Mouse (Mus musculus): Measurements from ENCODE around the gene Spg21.

Spg21 gene

GRCm38 (mm10) chr9:65460732-65461442, at the start of gene Spg21:
Gene Spg21, plus strand, starts transcription at chr9:65460947.
- DNase-seq = peak; percentile 99

- DNase-seq = no peak
Measured at GRCm38 (mm10) chr9:65411326-65411725, 49.4 kb upstream of the Spg21 start.

GRCm38 (mm10) chr9:65417738-65418137, 43.0 kb upstream of the Spg21 start:
- DNase-seq = no peak

DNA sequence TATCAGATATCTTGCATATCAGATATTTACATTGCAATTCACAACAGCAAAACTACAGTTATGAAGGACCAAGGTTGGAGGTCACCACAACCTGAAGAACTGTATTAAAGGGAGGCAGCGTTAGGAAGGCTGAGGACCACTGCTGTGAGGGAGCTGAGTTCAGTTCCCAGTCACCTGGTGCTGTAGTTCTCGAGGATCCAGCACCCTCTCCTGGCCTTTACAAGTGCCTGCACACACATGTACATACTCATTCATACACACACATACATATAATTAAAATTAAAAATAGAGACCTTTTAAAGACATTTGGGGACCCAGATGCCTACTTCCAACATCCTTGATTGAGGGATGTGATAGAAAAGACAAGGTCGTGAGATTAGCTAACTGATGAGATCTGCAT, 41.1 kb upstream of the Spg21 start:
- no peak for DNase-seq

DNA sequence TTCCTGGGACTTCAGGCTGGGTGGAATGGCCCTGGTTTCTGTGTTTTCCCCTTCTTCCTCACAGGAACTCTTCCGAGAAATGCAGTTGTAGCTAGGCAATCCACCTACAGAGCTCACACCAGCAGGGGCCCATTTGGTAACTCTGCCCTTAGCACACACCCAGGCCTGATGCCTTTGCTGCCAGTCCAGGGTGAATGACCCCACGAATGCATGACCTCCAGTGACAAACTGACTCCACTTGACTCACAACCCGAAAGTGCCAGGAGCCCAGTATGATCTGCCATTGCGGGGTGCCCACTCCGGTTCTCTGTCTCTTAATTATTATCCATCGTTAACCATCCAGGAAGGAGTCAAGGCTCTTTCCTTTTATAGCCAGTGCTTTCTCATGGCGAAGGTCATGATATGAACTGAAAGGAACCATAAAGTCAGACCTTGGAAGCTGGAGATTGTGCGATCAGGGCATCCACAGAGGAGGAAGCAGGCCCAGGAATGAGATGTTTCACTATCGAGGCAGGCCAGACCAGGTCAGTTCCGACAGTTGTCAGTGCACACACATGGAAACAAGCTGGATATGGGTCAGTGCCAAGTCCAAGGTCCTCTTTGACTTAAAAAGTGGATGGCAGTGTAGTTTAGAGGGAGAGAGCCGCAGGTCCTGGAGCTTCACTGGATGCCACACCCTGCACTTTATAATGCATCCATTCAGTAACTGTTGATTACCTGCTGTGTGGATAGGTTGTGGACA, 37.8 kb upstream of the Spg21 start, which contains the start of gene Slc51b:
Gene Slc51b (minus strand): TSS at position 196 of the 742 bp plus-strand sequence.
- peak in 1 of 2 experiments; percentile 60 for DNase-seq

GRCm38 (mm10) chr9:65424393-65424792, 36.4 kb upstream of the Spg21 start:
- no peak for DNase-seq

- DNase-seq = no peak
Measured at GRCm38 (mm10) chr9:65427511-65427910, 33.2 kb upstream of the Spg21 start.

DNA sequence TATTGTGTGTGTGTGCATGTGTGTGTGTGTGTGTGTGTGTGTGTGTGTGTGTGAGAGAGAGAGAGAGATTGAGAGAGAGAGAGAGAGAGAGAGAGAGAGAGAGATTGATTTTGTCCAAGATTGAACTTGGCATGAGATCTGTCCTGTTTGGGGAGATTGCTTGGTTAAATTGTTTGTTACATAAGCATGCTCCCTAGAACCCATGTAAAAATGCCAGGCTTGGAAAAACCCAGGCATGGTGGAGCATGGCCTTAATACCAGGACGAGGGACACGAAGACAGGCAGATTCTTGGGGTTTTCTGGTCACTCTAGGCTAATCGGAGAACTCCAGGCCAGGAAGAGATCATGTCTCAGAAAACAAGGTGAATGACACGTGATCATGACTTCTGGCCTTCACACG, 32.7 kb upstream of the Spg21 start:
- DNase-seq = no peak

GRCm38 (mm10) chr9:65430401-65430800, 30.3 kb upstream of the Spg21 start:
- no peak for DNase-seq

DNA sequence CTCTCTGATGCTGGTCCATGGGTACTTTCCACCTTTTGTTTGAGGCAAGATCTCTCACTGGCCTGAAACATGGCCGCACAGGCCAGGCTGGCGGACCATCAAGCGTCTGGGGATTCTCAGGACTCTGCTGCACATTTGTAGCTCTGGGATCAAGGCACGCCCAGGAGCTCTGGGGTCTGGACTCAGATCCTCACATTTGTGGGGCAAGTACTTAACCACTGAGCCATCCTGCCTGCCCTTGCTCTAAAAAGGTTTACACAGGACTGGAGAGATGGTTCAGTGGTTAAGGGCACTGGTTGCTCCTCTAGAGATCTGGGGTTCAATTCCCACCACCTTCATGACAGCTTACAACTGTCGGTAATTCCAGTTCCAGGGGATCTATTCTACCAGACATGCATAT, 29.8 kb upstream of the Spg21 start:
- DNase-seq = no peak

GRCm38 (mm10) chr9:65432236-65432635, 28.5 kb upstream of the Spg21 start:
- peak; percentile 89 to 90 for DNase-seq

DNA sequence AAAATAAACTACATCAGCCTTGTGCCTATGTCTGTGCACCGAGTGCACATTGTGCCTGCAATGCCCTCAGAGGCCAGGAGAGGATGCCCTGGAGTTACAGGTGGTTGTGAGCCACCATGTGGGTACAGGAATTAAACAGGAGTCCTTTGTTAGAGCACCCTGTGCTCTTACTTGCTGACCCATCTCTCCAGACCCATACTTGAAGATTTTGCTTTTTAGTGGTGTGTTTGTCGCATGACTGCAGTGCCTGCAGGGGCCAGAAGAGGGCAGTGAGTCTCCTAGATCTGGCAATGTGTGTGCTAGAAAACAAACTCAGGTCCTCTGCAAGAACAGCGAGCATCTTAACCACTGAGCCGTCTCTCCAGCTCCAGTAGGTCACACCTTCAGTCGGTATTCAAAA, 26.6 kb upstream of the Spg21 start:
- DNase-seq = peak; percentile 77 to 79

GRCm38 (mm10) chr9:65435211-65435610, 25.5 kb upstream of the Spg21 start:
- no peak for DNase-seq

GRCm38 (mm10) chr9:65435671-65436301, 25.0 kb upstream of the Spg21 start, which contains the start of gene Mtfmt:
Gene Mtfmt, plus strand, starts transcription at chr9:65435782.
- DNase-seq = peak; percentile 97 to 98

GRCm38 (mm10) chr9:65444692-65445091, 16.1 kb upstream of the Spg21 start:
- no peak for DNase-seq

DNA sequence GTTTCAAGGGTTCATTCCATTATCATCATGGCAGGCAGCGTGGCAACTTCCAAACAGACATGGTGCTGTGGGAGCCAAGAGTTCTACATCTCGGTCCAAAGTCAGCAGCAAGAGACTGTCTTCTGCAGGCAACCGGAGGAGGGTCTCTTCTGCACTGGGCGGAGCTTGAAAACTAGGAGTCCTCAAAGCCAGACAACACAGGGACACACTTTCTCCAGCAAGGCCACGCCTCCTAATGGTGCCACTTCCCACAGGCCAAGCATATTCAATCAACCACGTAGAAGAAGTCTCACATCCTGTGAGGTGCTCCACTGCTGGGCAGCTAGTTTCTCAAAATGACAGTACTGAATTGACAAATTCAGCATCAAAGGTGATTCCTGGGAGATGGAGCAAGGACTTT, 12.8 kb upstream of the Spg21 start:
- no peak for DNase-seq

DNA sequence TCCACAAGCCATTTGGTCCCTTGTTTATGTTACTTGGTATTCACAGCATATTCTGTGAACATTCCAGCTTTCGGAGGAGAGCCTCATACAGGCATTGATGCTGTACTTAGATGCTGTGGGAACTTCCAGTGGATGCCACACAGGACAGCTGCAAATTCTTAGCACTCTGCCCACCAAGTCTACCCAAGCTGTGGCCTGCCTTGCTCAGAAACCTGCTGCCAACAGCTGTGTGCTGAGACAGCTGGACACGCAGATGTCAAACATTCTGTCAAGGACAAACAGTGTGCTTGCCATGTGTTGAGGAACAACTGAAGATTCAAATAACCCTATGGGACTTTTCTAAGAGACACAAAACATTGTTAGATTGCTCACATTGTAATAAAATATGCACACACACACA, 1.8 kb upstream of the Spg21 start:
- DNase-seq = no peak

GRCm38 (mm10) chr9:65460198-65460597, 549 bp upstream of the Spg21 start:
- DNase-seq = peak in 1 of 2 experiments; percentile 5

- no peak for DNase-seq
Measured at GRCm38 (mm10) chr9:65462544-65462943, 1.8 kb downstream of the Spg21 start.

GRCm38 (mm10) chr9:65464161-65464560, 3.4 kb downstream of the Spg21 start:
- peak in 1 of 2 experiments; percentile 17 for DNase-seq

GRCm38 (mm10) chr9:65465241-65465640, 4.5 kb downstream of the Spg21 start:
- DNase-seq = no peak

DNA sequence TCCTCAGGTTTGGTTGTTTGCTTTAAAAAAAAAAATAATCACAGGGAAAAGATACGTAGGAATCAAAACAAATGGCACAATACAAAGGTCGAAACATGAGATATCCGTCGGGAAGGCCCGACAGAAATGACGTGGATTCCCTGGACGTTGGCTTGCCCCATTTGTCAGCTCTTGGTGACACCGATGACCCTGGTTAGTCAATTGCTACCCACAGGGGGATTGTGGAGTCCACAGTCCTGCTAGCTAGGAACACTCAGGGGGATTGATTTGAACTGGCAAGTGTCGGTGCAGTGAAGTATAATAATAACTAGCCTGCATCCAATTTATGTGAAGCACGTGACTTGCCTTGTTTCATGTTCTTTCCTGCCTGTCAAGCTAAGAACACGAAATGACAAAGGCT, 6.9 kb downstream of the Spg21 start:
- no peak for DNase-seq

DNA sequence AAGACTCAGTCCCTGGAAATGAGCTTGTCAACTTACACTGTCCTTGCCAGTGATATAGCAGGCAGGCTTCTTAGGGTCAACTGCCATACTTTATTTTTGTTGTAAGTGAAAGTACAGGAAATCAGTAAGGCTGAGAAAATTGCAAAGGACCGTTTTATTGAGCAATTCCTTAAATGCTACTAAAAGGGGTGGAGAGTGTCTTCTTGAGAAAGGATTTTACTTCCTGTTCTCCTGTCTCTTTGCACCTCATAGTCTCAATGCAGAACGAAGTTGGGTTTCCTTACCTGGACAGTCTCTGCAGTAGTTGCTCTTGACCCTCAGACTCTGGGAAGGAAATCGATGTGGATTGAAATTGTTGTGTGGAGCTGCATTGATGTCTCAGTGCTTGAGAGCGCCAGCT, 12.0 kb downstream of the Spg21 start:
- DNase-seq = no peak

DNA sequence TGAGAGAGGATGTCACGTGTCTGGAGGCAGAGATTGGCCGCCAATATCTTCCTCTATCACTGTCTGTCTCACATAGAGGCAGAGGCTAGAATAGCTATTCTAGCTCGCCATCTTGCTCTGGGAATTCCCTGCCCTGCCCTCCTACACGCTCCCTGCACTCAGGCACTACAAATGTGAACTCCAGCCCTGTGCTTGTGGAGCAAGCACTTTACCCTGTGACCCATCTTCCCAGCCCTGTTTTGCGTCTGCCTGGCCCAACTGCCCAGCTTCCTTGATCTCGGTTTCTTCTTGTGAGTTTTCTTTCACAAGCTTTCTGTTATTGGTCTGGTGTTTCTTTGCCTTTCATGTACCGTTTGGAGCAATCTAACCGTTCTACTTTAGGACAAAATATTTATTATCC, 18.4 kb downstream of the Spg21 start:
- DNase-seq = no peak

Data from kidney, postnatal 4 days (tissue).